Mouse (Mus musculus) MEL (cell line): ENCODE data around the gene Tpcn1. TPM values are rescaled to one million over a fixed set of nuclear protein-coding genes. Genes with fewer than 3 reads are reported as not detected.

ENCODE experiments used
- DNase-seq: peaks from one replicate; pipeline ENCODE4 v3.0.0; 2011; ENCODE audit warnings: low read depth, low spot score
- H3K27ac ChIP-seq: 2 replicates; pipeline ENCODE4 v1.5.1; 2012; ENCODE audit warnings: low read depth, mild to moderate bottlenecking, control low read depth, low read length, moderate library complexity; ENCODE audit not compliant: control insufficient read depth
- H3K27me3 ChIP-seq, 2 experiments: fragments of 150-350 bp in 1 of 2; sonication (generic) in 1 of 2; 2 replicates each; pipeline ENCODE4 v1.6.1; 2012; ENCODE audit warnings: low read length in 2 of 2, mild to moderate bottlenecking in 2 of 2, improper control_type of control experiment in 1 of 2, moderate library complexity in 1 of 2; ENCODE audit not compliant: insufficient read depth in 2 of 2, control insufficient read depth in 1 of 2
- H3K36me3 ChIP-seq, 2 experiments: 2 replicates each; pipeline ENCODE4 v1.6.1; 2012 to 2014; ENCODE audit warnings: low read length in 2 of 2, improper control_type of control experiment in 1 of 2, inconsistent platforms in 1 of 2, mild to moderate bottlenecking in 1 of 2; ENCODE audit not compliant: insufficient read depth in 2 of 2, control insufficient read depth in 1 of 2
- H3K4me1 ChIP-seq, 2 experiments: fragments of 150-350 bp in 1 of 2; sonication (generic) in 1 of 2; 2 replicates each; pipeline ENCODE4 v1.6.1; 2012; ENCODE audit warnings: low read length in 2 of 2, improper control_type of control experiment in 1 of 2, mild to moderate bottlenecking in 1 of 2; ENCODE audit not compliant: insufficient read depth in 2 of 2, control insufficient read depth in 1 of 2
- H3K4me3 ChIP-seq, 2 experiments: fragments of 150-350 bp in 1 of 2; sonication (generic) in 1 of 2; 2 replicates each; pipeline ENCODE4 v1.5.1; 2012; ENCODE audit warnings: low read depth in 2 of 2, low read length in 2 of 2, mild to moderate bottlenecking in 2 of 2, moderate library complexity in 2 of 2, control low read depth in 1 of 2, improper control_type of control experiment in 1 of 2; ENCODE audit not compliant: control insufficient read depth in 1 of 2, insufficient read depth in 1 of 2
- H3K79me2 ChIP-seq: 2 replicates; pipeline ENCODE4 v1.6.1; 2012; ENCODE audit warnings: mild to moderate bottlenecking, low read length, moderate library complexity; ENCODE audit not compliant: control insufficient read depth, poor library complexity, insufficient read depth
- H3K9ac ChIP-seq: 2 replicates; pipeline ENCODE4 v1.6.1; 2012; ENCODE audit warnings: low read depth, mild to moderate bottlenecking, control low read depth, low read length, moderate library complexity; ENCODE audit not compliant: control insufficient read depth, poor library complexity, severe bottlenecking
- H3K9me3 ChIP-seq: fragments of 150-350 bp; sonication (generic); replicated peaks from 2 replicates; pipeline ENCODE4 v1.6.1; 2012; ENCODE audit warnings: mild to moderate bottlenecking, low read length, improper control_type of control experiment, moderate library complexity; ENCODE audit not compliant: insufficient read depth
- BHLHE40 ChIP-seq: IDR thresholded peaks from 2 replicates; pipeline ENCODE4 v1.6.1; 2012; ENCODE audit warnings: low read depth, mild to moderate bottlenecking, inconsistent platforms, low read length, improper control_type of control experiment, borderline replicate concordance
- CHD1 ChIP-seq: IDR thresholded peaks from 2 replicates; pipeline ENCODE4 v1.6.1; 2012; ENCODE audit warnings: low read depth, mild to moderate bottlenecking, inconsistent platforms, low read length, improper control_type of control experiment
- CHD2 ChIP-seq: IDR thresholded peaks from 2 replicates; pipeline ENCODE4 v1.6.1; 2011; ENCODE audit warnings: low read length, improper control_type of control experiment
- CTCF ChIP-seq, 3 experiments: IDR thresholded peaks in 2 of 3; conservative IDR thresholded peaks in 1 of 3; 2 replicates each; pipeline ENCODE4 v1.5.1; 2011 to 2012; ENCODE audit warnings: low read length in 3 of 3, low read depth in 2 of 3, mild to moderate bottlenecking in 2 of 3, improper control_type of control experiment in 1 of 3, inconsistent platforms in 1 of 3, mixed read lengths in 1 of 3, moderate library complexity in 1 of 3; ENCODE audit not compliant: control insufficient read depth in 1 of 3, insufficient read depth in 1 of 3, poor library complexity in 1 of 3, severe bottlenecking in 1 of 3
- E2F4 ChIP-seq: IDR thresholded peaks from 2 replicates; pipeline ENCODE4 v1.6.1; 2011; ENCODE audit warnings: low read depth, low read length, improper control_type of control experiment, borderline replicate concordance
- ELF1 ChIP-seq: IDR thresholded peaks from 2 replicates; pipeline ENCODE4 v1.6.1; 2014; ENCODE audit warnings: low read depth, mild to moderate bottlenecking, inconsistent platforms, low read length, improper control_type of control experiment, moderate library complexity
- GATA1 ChIP-seq: IDR thresholded peaks from 2 replicates; pipeline ENCODE4 v1.6.1; 2011; ENCODE audit warnings: low read depth, low read length, improper control_type of control experiment
- HCFC1 ChIP-seq: IDR thresholded peaks from 2 replicates; pipeline ENCODE4 v1.6.1; 2012; ENCODE audit warnings: low read depth, mild to moderate bottlenecking, inconsistent platforms, low read length, improper control_type of control experiment, moderate library complexity
- KAT2A ChIP-seq: conservative IDR thresholded peaks from 2 replicates; pipeline ENCODE4 v1.6.1; 2012; ENCODE audit warnings: low read depth, low read length, improper control_type of control experiment, inconsistent platforms
- MAFK ChIP-seq: IDR thresholded peaks from 2 replicates; pipeline ENCODE4 v1.6.1; 2011; ENCODE audit warnings: low read depth, mild to moderate bottlenecking, low read length, improper control_type of control experiment, borderline replicate concordance
- MAX ChIP-seq: IDR thresholded peaks from 2 replicates; pipeline ENCODE4 v1.6.1; 2011; ENCODE audit warnings: low read length, improper control_type of control experiment
- MAZ ChIP-seq: IDR thresholded peaks from 2 replicates; pipeline ENCODE4 v1.6.1; 2012; ENCODE audit warnings: low read depth, mild to moderate bottlenecking, inconsistent platforms, low read length, improper control_type of control experiment
- MEF2A ChIP-seq: IDR thresholded peaks from 2 replicates; pipeline ENCODE4 v1.6.1; 2014; ENCODE audit warnings: low read depth, mild to moderate bottlenecking, inconsistent platforms, low read length, improper control_type of control experiment; ENCODE audit not compliant: poor library complexity, insufficient replicate concordance, severe bottlenecking; ENCODE audit errors: extremely low read depth
- MXI1 ChIP-seq: IDR thresholded peaks from 2 replicates; pipeline ENCODE4 v1.6.1; 2011; ENCODE audit warnings: mild to moderate bottlenecking, low read depth, low read length, improper control_type of control experiment
- MYC ChIP-seq: IDR thresholded peaks from 2 replicates; pipeline ENCODE4 v1.6.1; 2011; ENCODE audit warnings: low read depth, mild to moderate bottlenecking, low read length, improper control_type of control experiment, moderate library complexity
- NELFE ChIP-seq: IDR thresholded peaks from 2 replicates; pipeline ENCODE4 v1.6.1; 2011; ENCODE audit warnings: low read depth, low read length, improper control_type of control experiment
- POLR2A ChIP-seq, 2 experiments: IDR thresholded peaks; 2 replicates each; pipeline ENCODE4 v1.6.1; 2011 to 2012; ENCODE audit warnings: low read length in 2 of 2, mild to moderate bottlenecking in 2 of 2, control low read depth in 1 of 2, improper control_type of control experiment in 1 of 2, low read depth in 1 of 2, moderate library complexity in 1 of 2; ENCODE audit not compliant: control insufficient read depth in 1 of 2, insufficient read depth in 1 of 2, poor library complexity in 1 of 2
- POLR2AphosphoS2 ChIP-seq: IDR thresholded peaks from 2 replicates; pipeline ENCODE4 v1.6.1; 2011; ENCODE audit warnings: low read length, improper control_type of control experiment
- POLR2AphosphoS5 ChIP-seq: IDR thresholded peaks from 2 replicates; pipeline ENCODE4 v1.6.1; 2012; ENCODE audit warnings: low read depth, borderline replicate concordance, mild to moderate bottlenecking, inconsistent platforms, low read length, moderate library complexity, mixed read lengths
- RAD21 ChIP-seq: IDR thresholded peaks from 2 replicates; pipeline ENCODE4 v1.6.1; 2011; ENCODE audit warnings: mild to moderate bottlenecking, low read depth, low read length, improper control_type of control experiment
- RCOR1 ChIP-seq: IDR thresholded peaks from 2 replicates; pipeline ENCODE4 v1.6.1; 2012; ENCODE audit warnings: low read depth, mild to moderate bottlenecking, inconsistent platforms, low read length, improper control_type of control experiment
- SIN3A ChIP-seq: IDR thresholded peaks from 2 replicates; pipeline ENCODE4 v1.6.1; 2012; ENCODE audit warnings: low read length, improper control_type of control experiment, inconsistent platforms
- TAL1 ChIP-seq: IDR thresholded peaks from 2 replicates; pipeline ENCODE4 v1.6.1; 2012; ENCODE audit warnings: mild to moderate bottlenecking, inconsistent platforms, low read length, moderate library complexity, mixed read lengths
- TBP ChIP-seq: IDR thresholded peaks from 2 replicates; pipeline ENCODE4 v1.8.0; 2011; ENCODE audit warnings: low read depth, low read length, improper control_type of control experiment
- TCF12 ChIP-seq: IDR thresholded peaks from 2 replicates; pipeline ENCODE4 v1.6.1; 2014; ENCODE audit warnings: low read depth, mild to moderate bottlenecking, inconsistent platforms, low read length, improper control_type of control experiment, moderate library complexity
- UBTF ChIP-seq: IDR thresholded peaks from 2 replicates; pipeline ENCODE4 v1.6.1; 2012; ENCODE audit warnings: low read depth, mild to moderate bottlenecking, inconsistent platforms, low read length, improper control_type of control experiment, moderate library complexity, borderline replicate concordance; ENCODE audit not compliant: insufficient read depth
- USF1 ChIP-seq: IDR thresholded peaks from 2 replicates; pipeline ENCODE4 v1.6.1; 2014; ENCODE audit warnings: low read depth, mild to moderate bottlenecking, inconsistent platforms, low read length, improper control_type of control experiment, moderate library complexity
- USF2 ChIP-seq, 2 experiments: IDR thresholded peaks; 2 replicates each; pipeline ENCODE4 v1.6.1; 2011 to 2012; ENCODE audit warnings: improper control_type of control experiment in 2 of 2, low read length in 2 of 2, borderline replicate concordance in 1 of 2, inconsistent platforms in 1 of 2, low read depth in 1 of 2, mild to moderate bottlenecking in 1 of 2; ENCODE audit not compliant: insufficient read depth in 1 of 2
- ZC3H11A ChIP-seq: IDR thresholded peaks from 2 replicates; pipeline ENCODE4 v1.6.1; 2012; ENCODE audit warnings: low read depth, mild to moderate bottlenecking, inconsistent platforms, low read length, improper control_type of control experiment
- ZMIZ1 ChIP-seq: IDR thresholded peaks from 2 replicates; pipeline ENCODE4 v1.6.1; 2012; ENCODE audit warnings: low read depth, mild to moderate bottlenecking, inconsistent platforms, low read length, improper control_type of control experiment, moderate library complexity
- ZNF384 ChIP-seq: IDR thresholded peaks from 2 replicates; pipeline ENCODE4 v1.6.1; 2012; ENCODE audit warnings: low read depth, mild to moderate bottlenecking, inconsistent platforms, low read length, improper control_type of control experiment
- polyA plus RNA-seq, 2 experiments: library from polyadenylated mRNA; stranded (reverse) in 1 of 2; unstranded in 1 of 2; fragments of >175 nt in 1 of 2; fragments of >200 nt in 1 of 2; gene quantifications; 2 replicates each; pipeline versions ENCODE4 v1.2.1 to v1.2.4; 2012; ENCODE audit warnings: low replicate concordance in 2 of 2, low read depth in 1 of 2; ENCODE audit not compliant: insufficient read length in 2 of 2, insufficient read depth in 1 of 2, missing spikeins in 1 of 2
- total RNA-seq: library from RNA; depleted of rRNA; stranded (reverse); fragments of 300-350 nt; gene quantifications from 2 replicates; pipeline ENCODE4 v1.2.3, GENCODE M21; 2012

The Tpcn1 gene
- total and polyA plus RNA-seq, 3 experiments = 11.3 to 43.2 TPM; not detected in 1

DNA sequence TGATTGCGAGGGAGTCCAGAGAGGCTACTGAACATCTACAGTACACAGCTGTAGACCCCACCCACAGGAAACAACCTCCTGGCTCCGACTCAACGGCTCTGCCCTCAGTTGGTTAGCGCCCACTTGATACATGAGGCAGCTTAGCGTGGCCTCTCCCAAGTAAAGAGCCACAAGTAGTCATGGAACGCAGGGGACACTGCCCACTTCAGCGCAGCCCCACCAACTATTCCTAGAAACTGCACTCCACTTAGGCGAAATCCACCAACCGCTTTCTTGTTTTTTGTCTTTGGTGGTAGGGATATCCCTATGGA is 902 bp downstream of the Tpcn1 start (continued):
- TF ChIP-seq ZNF384 = no peak
- TF ChIP-seq BHLHE40 = no peak
- TF ChIP-seq GATA1 = no peak
- no peak; the same call in 1 of the 2 replicates for TF ChIP-seq HCFC1
- no peak for TF ChIP-seq POLR2AphosphoS5
- no peak for TF ChIP-seq CTCF (IDR thresholded peaks at IDR 0.05 in 2 of 3, conservative IDR thresholded peaks at IDR 0.05 in 1 of 3; ENCODE audit: control insufficient read depth in 1 of 3, insufficient read depth in 1 of 3, low read depth in 2 of 3, low read length in 3 of 3, poor library complexity in 1 of 3, severe bottlenecking in 1 of 3)
- no peak for TF ChIP-seq KAT2A
- TF ChIP-seq SIN3A = peak; percentile 62; the same call in 1 of the 2 replicates
- TF ChIP-seq USF2 (IDR thresholded peaks at IDR 0.05; ENCODE audit: borderline replicate concordance in 1 of 2, insufficient read depth in 1 of 2, low read depth in 1 of 2, low read length in 2 of 2) = no peak
- TF ChIP-seq ZMIZ1 = 0 out of 2 replicates have a peak, but pooled peaks have one; percentile 36
- TF ChIP-seq CHD1 = no peak
- TF ChIP-seq ELF1 = no peak
- TF ChIP-seq MYC = no peak
- peak; percentile 53 for TF ChIP-seq MXI1
- no peak for TF ChIP-seq TAL1
- TF ChIP-seq UBTF = no peak
- TF ChIP-seq E2F4 = 0 out of 2 replicates have a peak, but pooled peaks have one; percentile 8
- TF ChIP-seq ZC3H11A = no peak
- TF ChIP-seq RAD21 = no peak
- no peak for TF ChIP-seq USF1
- no peak for TF ChIP-seq MEF2A
- TF ChIP-seq, all 39 proteins: peak for 12

DNA sequence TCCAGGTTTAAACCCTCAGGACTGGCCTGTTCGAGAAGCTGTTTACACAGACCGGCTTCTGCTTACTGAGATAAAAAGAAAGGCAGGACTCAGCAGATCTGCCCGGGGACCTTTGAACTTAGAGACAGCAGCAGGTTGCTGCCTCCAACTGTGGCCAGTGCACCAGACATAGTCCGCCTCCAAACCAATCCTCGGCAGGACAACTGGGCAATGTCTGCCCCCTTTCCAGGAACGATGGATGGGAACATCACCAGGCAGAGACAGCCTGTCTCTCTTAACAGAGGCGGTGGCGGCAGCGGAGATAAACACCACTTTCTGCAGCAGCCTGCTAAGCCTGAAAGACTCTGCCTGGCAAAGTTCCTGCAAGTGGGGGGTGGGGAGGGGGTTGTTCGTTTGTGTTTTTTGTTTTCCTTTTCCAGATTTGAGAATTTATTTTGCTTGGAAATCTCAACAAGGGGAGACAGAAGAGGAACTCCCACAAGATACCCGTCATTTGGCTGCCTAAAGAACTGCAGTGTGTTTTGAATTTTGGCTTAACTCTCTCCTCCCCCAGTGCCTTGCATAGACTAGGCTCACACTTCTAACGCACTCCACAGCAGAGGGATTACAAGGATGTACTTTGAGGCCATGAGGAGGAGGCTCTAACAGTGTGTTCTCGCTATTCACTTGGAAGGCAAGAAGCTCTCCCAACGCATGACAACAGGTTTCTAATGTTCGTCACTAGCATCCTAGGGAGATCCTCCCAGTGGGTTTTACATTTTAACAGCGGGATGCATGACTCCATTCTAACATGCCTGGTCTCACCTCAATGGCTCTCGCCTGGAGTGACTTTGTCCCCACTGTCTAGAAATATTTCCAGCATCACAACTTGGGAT is 1.5 kb downstream of the Tpcn1 start:
- Histone ChIP-seq H3K27me3 (no peaks in the 10 kb centered on the region), H3K4me1 (peaks cover 6 to 20% of the 10 kb centered on the region in 2 experiments), H3K36me3 (peaks cover 0 to 9% of the 10 kb centered on the region in 2 experiments; a peak in 2 of 4 replicates), H3K9me3 (no peaks in the 10 kb centered on the region), H3K4me3 (peak overlapping the region; percentile 58 to 94), H3K9ac (peak overlapping the region; percentile 69), H3K79me2 (peaks cover 5% of the 10 kb centered on the region), H3K27ac (peak overlapping the region; percentile 52)
- peak; percentile 71 for DNase-seq
- TF ChIP-seq MAFK = no peak
- TF ChIP-seq BHLHE40 = peak; percentile 9; the same call in 1 of the 2 replicates
- no peak for TF ChIP-seq POLR2A (IDR thresholded peaks at IDR 0.05; ENCODE audit: control insufficient read depth in 1 of 2, insufficient read depth in 1 of 2, low read depth in 1 of 2, low read length in 2 of 2, poor library complexity in 1 of 2)
- no peak; the same call in none of the 2 replicates for TF ChIP-seq MXI1
- no peak; the same call in 1 of the 2 replicates for TF ChIP-seq NELFE
- TF ChIP-seq TCF12 = peak; percentile 39; the same call in 1 of the 2 replicates
- TF ChIP-seq CHD2 = peak; percentile 36
- no peak for TF ChIP-seq RAD21
- no peak for TF ChIP-seq KAT2A
- peak; percentile 62; the same call in 1 of the 2 replicates for TF ChIP-seq RCOR1
- no peak for TF ChIP-seq MAX
- no peak for TF ChIP-seq CTCF (IDR thresholded peaks at IDR 0.05 in 2 of 3, conservative IDR thresholded peaks at IDR 0.05 in 1 of 3; ENCODE audit: control insufficient read depth in 1 of 3, insufficient read depth in 1 of 3, low read depth in 2 of 3, low read length in 3 of 3, poor library complexity in 1 of 3, severe bottlenecking in 1 of 3)
- no peak for TF ChIP-seq E2F4
- TF ChIP-seq MAZ = peak; percentile 18; the same call in 1 of the 2 replicates
- no peak for TF ChIP-seq POLR2AphosphoS5
- TF ChIP-seq GATA1 = peak; percentile 20; the same call in 1 of the 2 replicates
- TF ChIP-seq POLR2AphosphoS2 = no peak
- TF ChIP-seq TBP = no peak
- TF ChIP-seq UBTF = no peak
